In genomic region chr17:45686716-45687115, GRCm38 (mm10) we compare ENCODE assay signal across 8 mouse cellular contexts. TPM values are rescaled to one million over a fixed set of nuclear protein-coding genes. Genes with fewer than 3 reads are reported as not detected.
DNase-seq lines count a peak whose midpoint lies in the region; ATAC-seq and TF ChIP-seq lines count a peak whose summit lies in the region.

Gene Tmem63b (minus strand): TSS chr17:45686905.

- peak within 1 kb of the TSS; percentile 78 for H3K4me3 ChIP-seq in thymus, adult 2 months (ENCODE audit: control insufficient read depth, insufficient read depth, low read length)
- peak within 1 kb of the TSS; percentile 92 for H3K4me3 ChIP-seq in intestine, embryonic 15.5 days (replicated peaks)

- H3K27ac ChIP-seq in thymus, adult 2 months (ENCODE audit: control insufficient read depth, insufficient read depth, low read length) = peak within 1 kb of the TSS; percentile 58; the same call in 1 of the 2 replicates
- H3K27ac ChIP-seq in intestine, embryonic 15.5 days = peak within 1 kb of the TSS; percentile 79

- H3K9ac ChIP-seq in intestine, embryonic 15.5 days = peak within 1 kb of the TSS; percentile 87

- no peaks in the 10 kb centered on the region for H3K9me3 ChIP-seq in intestine, embryonic 15.5 days

- peaks cover 16% of the 10 kb centered on the region for H3K4me1 ChIP-seq in thymus, adult 2 months (replicated peaks; ENCODE audit: control insufficient read depth, insufficient read depth, low read length)
- H3K4me1 ChIP-seq in intestine, embryonic 15.5 days (replicated peaks) = peaks cover 18% of the 10 kb centered on the region

- H3K36me3 ChIP-seq in thymus, adult 2 months (ENCODE audit: control insufficient read depth, insufficient read depth, low read length) = no peaks in the 10 kb centered on the region
- H3K36me3 ChIP-seq in intestine, embryonic 15.5 days = no peaks in the 10 kb centered on the region

- TF ChIP-seq POLR2A in thymus, adult 2 months (IDR thresholded peaks at IDR 0.05; ENCODE audit: control insufficient read depth, extremely low read depth, insufficient read depth, low read length, poor library complexity) = no peak

- DNase-seq in thymus, adult 2 months = no peak
- DNase-seq in thymus, postnatal 36 days = no peak
- DNase-seq in adrenal gland, postnatal 36 days = no peak
- no peak for DNase-seq in gastrocnemius, postnatal 14 days
- DNase-seq in right cerebral cortex, postnatal 36 days (ENCODE audit: low spot score in 2 of 2) = no peak
- DNase-seq in urinary bladder, postnatal 10 days (ENCODE audit: low spot score) = no peak

- WGBS in thymus, adult 2 months = 1% methylated on average over 12 of the region's 12 CpGs
- 3% methylated on average over 12 of the region's 12 CpGs for whole genome bisulfite sequencing in intestine, embryonic 15.5 days

- intact Hi-C loops in gastrocnemius, postnatal 14 days (cut with DNase I; ENCODE audit: low total_unique reads) = no loop called here

- TF ChIP-seq CTCF in thymus, adult 2 months (IDR thresholded peaks at IDR 0.05; ENCODE audit: borderline replicate concordance, control insufficient read depth, extremely low read depth, insufficient read depth, low read length, poor library complexity) = no peak

- peak; percentile 14 for ATAC-seq in intestine, embryonic 15.5 days
- peak; percentile 53 for ATAC-seq in megakaryocyte-erythroid progenitor cell, adult 5-6 weeks (replicated peaks; ENCODE audit: low FRiP score, low TSS enrichment, poor library complexity, severe bottlenecking)

- peak within 1 kb of the TSS; percentile 91 for H3K4me2 ChIP-seq in intestine, embryonic 15.5 days (replicated peaks)

- H3K27me3 ChIP-seq in thymus, adult 2 months (ENCODE audit: control insufficient read depth, insufficient read depth, low read length) = no peaks in the 10 kb centered on the region
- no peaks in the 10 kb centered on the region for H3K27me3 ChIP-seq in intestine, embryonic 15.5 days (replicated peaks)

RNA-seq across cellular contexts. Expression of gene Tmem63b, which starts in this region (rescaled TPM):
- 119 TPM in 2 replicates for polyA plus RNA-seq in thymus, adult 2 months (2012; rRNA removed)
- total RNA-seq in adrenal gland, postnatal 36 days (2021) = 10 to 100 TPM; 40.0 to 45.2 TPM
- total RNA-seq in gastrocnemius, postnatal 14 days (2021) = 10 to 100 TPM; 52.9 to 57.0 TPM
- polyA plus RNA-seq in intestine, embryonic 15.5 days (2015; fragmentation: Nextera tagmentation; extraction: Ambion mirVana) = 33.5 and 34.2 TPM in 2 replicates
- 19.3 and 21.1 TPM in 2 replicates for total RNA-seq in megakaryocyte-erythroid progenitor cell, adult 5-6 weeks (2014; fragmentation: Nextera tagmentation)
- total RNA-seq in megakaryocyte-erythroid progenitor cell, adult 5-6 weeks (2017) = 10.2 and 14.3 TPM in 2 replicates
